Mouse (Mus musculus) CH12.LX (cell line): ENCODE data around the gene Commd7.

Experiments
- CTCF ChIP-seq, 2 experiments: IDR thresholded peaks in 1 of 2; conservative IDR thresholded peaks in 1 of 2; 2 replicates each; pipeline ENCODE4 v1.5.1; 2011 to 2012; ENCODE audit warnings: low read depth in 2 of 2, low read length in 2 of 2, improper control_type of control experiment in 1 of 2, inconsistent platforms in 1 of 2, mild to moderate bottlenecking in 1 of 2, moderate library complexity in 1 of 2
- HCFC1 ChIP-seq: IDR thresholded peaks from 2 replicates; pipeline ENCODE4 v1.6.1; 2012; ENCODE audit warnings: low read depth, mild to moderate bottlenecking, inconsistent platforms, low read length, improper control_type of control experiment
- JUND ChIP-seq: conservative IDR thresholded peaks from 2 replicates; pipeline ENCODE4 v1.6.1; 2011; ENCODE audit warnings: low read depth, low read length, improper control_type of control experiment
- POLR2A ChIP-seq: IDR thresholded peaks from 2 replicates; pipeline ENCODE4 v1.6.1; 2011; ENCODE audit warnings: low read depth, mild to moderate bottlenecking, improper control_type of control experiment, low read length
- ZKSCAN1 ChIP-seq: IDR thresholded peaks from 2 replicates; pipeline ENCODE4 v1.6.1; 2012; ENCODE audit warnings: low read depth, inconsistent platforms, low read length, improper control_type of control experiment, borderline replicate concordance

DNA sequence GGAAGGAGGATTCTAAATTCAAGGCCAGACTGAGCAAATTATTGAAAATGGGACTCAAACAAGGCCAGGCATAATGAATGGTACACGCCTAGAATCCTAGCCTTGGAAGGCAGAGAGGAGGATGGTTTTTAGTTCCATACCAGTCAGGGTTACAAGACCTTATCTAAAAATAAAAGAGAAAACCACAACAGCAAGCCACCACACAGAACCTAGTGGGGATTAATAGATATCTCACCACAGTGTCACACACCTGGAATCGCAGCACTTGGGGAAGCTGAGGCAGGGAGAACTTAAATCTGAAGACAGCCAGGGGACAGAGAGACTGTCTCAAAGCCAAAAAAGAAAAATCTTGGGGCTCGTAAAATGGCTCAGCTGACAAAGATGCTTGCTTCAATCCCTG lies 1.6 kb downstream of the Commd7 start:
- TF ChIP-seq CTCF (conservative IDR thresholded peaks at IDR 0.05 in 1 of 2, IDR thresholded peaks at IDR 0.05 in 1 of 2; ENCODE audit: low read depth in 2 of 2, low read length in 2 of 2), result no peak
- no peak for TF ChIP-seq HCFC1
- no peak for TF ChIP-seq JUND
- no peak for TF ChIP-seq ZKSCAN1
- no peak for TF ChIP-seq POLR2A
